Mouse (Mus musculus): ENCODE measurements at regions not wholly inside any gene's neighbourhood (a gene's known extent, or its start where the extent isn't known, plus 50 kb on each side); places are given as distances from the start of the nearest gene placed in this dataset.

- DNase-seq (ENCODE audit: low spot score in 2 of 2): no peak
These were observed 214.0 kb upstream of the A230072I06Rik start for GRCm38 (mm10) chr8:12064664-12065063.

GRCm38 (mm10) chr8:12066454-12066853 lies 212.2 kb upstream of the A230072I06Rik start:
- DNase-seq (ENCODE audit: low spot score in 2 of 2): no peak

DNA sequence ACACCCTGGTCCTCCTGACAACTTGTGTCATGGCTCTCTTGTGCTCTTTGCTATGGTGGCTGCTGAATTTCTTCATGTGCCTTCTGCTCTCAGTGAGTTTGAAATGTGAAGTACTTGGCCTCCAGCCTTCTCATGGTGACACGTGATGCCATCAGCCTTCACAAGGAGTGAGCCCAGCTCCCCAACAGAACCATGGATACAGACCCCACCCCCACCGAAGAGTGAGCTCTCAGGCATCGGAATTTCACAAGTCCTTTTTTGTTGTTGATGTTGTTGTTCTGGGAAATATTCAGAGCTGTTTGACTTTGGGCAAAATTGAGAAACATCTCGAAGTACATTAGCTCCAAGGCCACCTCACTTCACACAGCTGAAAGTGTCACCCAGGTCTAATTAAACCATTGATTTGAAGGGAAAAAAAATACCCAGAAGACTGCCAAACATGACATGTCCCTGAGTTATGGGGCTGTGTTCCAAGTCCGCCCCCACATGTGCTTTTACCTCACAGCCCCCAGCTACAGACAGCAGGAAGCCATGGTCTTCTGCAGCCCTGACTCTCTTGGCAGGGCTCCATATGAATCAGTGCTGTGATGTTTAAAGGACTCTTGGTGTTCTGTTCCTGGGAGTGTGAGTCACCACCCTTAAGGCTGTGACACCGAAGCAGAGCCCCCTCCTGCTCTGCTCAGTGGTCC lies 205.2 kb upstream of the A230072I06Rik start:
- DNase-seq (ENCODE audit: low spot score in 2 of 2): peak; percentile 69 to 73

- DNase-seq (ENCODE audit: low spot score in 2 of 2): no peak
These were observed 202.7 kb upstream of the A230072I06Rik start for GRCm38 (mm10) chr8:12075943-12076342.

GRCm38 (mm10) chr8:12076811-12077375 lies 201.7 kb upstream of the A230072I06Rik start:
- DNase-seq (ENCODE audit: low spot score in 2 of 2): no peak

- no peak for DNase-seq (ENCODE audit: low spot score in 2 of 2)
These were observed 200.7 kb upstream of the A230072I06Rik start for GRCm38 (mm10) chr8:12077896-12078295.

DNA sequence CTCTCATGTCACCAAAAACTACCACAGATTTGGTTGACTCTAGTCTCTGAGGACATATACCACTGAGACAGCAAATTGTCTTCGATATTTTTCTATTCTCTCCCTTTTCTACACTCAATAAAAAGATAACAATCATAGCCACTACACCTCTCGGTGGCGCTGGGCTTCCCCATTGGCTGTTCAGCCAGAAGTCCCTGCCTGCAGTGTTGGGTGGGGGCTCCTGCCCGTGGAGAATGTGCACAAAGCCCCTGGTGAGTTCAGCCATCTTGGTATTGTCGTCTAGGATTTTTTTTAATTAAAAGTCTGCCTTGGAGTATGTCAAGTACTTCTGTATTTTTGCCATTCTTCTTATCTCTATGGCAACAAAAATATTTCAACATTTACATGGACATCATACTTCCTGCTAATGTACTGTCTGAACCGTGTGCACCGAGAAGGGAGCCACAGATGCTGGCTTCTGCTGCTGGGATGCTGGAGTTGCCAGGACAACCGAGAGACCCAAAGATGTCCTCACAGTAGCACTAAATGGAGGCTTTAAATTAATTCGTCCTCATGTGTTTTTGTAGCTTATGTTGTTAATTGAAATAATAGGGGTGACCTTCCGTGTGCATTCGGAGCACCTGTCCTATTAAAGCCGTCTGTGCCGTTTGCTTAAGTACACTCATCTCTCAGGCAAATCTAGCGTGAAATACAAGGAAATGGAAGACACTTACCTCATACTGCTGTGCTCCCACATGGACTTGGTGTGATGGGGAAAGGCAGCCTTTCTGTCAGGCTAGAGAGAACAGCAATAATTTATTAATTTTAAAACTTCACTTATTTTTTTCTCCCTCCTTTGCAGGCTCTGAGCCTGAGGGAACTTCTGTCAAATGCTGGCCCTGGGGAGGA lies 199.7 kb upstream of the A230072I06Rik start:
- DNase-seq (ENCODE audit: low spot score in 2 of 2): no peak

DNA sequence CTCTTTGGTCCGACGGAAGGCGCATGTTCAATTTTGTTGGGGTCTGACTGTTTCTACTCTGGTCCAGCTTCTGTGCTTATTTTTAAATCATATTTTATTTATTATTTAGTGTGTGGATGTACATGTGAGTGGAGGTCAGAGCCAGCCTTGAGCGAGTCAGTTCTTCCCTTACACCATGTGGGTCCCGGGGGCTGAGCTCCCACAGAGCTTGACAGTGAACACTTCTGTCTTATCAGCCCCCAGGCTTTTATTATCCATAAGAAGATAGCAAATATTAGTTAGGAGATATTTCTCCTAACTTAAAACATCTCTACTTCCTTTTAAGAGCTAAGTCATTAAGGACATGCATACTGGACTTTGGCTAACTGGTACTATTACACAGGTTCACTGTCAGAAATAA lies 197.1 kb upstream of the A230072I06Rik start:
- no peak for DNase-seq (ENCODE audit: low spot score in 2 of 2)

GRCm38 (mm10) chr8:12087192-12087800 lies 191.3 kb upstream of the A230072I06Rik start:
- no peak for DNase-seq (ENCODE audit: low spot score in 2 of 2)

DNA sequence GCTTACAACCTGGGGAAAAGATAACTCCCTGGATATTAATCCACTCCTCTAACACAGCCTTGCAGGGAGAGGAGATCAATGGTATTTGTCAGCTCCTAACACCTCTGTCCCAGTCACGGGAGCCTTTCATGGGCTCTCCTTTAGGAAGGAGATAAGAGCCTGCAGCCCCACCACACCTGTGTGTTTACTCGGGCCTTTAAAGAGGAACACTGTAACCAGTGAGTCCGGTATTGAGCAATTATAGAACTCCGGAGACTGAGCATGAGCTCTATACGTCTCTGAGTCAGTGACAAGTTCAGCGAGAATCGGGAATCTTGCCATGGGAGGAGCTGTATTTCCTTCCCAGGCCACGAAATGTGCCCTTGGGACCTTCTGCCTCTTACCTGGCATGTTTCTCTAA lies 178.5 kb upstream of the A230072I06Rik start:
- no peak for DNase-seq (ENCODE audit: low spot score in 2 of 2)

GRCm38 (mm10) chr8:12103296-12103695 lies 175.3 kb upstream of the A230072I06Rik start:
- no peak for DNase-seq (ENCODE audit: low spot score in 2 of 2)

GRCm38 (mm10) chr8:12105106-12105901 lies 173.3 kb upstream of the A230072I06Rik start:
- DNase-seq (ENCODE audit: low spot score in 2 of 2): no peak

- DNase-seq (ENCODE audit: low spot score in 2 of 2): no peak
These were observed 170.0 kb upstream of the A230072I06Rik start for GRCm38 (mm10) chr8:12108578-12108977.

GRCm38 (mm10) chr8:12111626-12112025 lies 167.0 kb upstream of the A230072I06Rik start:
- no peak for DNase-seq (ENCODE audit: low spot score in 2 of 2)

DNA sequence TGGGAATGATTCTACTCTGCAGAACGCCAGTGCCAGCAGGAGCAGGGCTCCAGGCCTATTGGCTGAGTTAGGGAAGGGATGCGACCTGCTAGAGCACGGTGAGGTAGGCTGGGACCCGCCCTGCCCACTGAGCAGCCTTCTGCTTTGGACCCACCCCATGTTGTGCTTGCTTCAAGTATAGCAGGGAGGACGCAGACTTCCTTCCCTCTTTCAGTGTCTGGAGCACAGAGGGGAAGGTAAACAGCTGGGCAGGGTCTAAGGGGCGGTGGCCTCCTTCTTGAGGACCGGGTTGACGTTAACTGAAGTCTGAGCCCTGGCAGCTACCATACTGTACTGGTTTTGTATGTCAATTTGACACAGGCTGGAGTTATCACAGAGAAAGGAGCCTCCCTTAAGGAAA lies 165.6 kb upstream of the A230072I06Rik start:
- DNase-seq (ENCODE audit: low spot score in 2 of 2): no peak

- DNase-seq (ENCODE audit: low spot score in 2 of 2): no peak
These were observed 152.1 kb upstream of the A230072I06Rik start for GRCm38 (mm10) chr8:12126374-12127001.

DNA sequence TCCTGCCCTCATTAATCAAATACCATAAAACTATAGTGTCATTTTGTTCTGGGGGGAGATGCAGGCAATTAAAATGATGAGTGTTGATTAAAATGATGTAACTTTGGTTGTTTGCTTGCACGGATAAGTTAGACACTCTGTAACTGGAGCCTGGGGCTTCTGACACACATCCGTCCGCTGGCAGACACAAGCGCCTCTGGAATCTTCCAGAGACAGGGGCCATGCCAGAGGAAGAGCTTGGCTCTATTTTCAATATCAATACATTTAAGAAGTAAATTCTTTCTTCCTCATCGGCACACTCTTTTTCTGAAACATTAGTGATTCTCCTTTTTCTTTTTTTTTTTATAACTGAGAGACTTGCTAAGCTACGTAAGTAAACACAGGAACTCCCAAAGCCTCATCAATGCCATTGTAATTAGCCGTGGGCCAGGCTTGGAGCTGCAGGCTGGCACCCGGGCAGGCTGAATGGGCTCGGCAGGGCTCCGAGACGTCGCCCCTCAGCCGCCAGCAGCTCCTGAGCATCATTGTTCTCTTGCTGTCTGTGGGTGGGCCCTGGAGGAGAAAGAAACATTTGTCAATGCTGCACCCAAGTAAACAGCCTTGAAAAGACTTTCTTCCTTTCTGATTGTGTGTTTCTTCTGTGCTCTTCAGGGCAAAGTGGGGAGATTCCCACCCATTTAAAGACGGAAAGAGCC lies 151.4 kb upstream of the A230072I06Rik start:
- no peak for DNase-seq (ENCODE audit: low spot score in 2 of 2)

DNA sequence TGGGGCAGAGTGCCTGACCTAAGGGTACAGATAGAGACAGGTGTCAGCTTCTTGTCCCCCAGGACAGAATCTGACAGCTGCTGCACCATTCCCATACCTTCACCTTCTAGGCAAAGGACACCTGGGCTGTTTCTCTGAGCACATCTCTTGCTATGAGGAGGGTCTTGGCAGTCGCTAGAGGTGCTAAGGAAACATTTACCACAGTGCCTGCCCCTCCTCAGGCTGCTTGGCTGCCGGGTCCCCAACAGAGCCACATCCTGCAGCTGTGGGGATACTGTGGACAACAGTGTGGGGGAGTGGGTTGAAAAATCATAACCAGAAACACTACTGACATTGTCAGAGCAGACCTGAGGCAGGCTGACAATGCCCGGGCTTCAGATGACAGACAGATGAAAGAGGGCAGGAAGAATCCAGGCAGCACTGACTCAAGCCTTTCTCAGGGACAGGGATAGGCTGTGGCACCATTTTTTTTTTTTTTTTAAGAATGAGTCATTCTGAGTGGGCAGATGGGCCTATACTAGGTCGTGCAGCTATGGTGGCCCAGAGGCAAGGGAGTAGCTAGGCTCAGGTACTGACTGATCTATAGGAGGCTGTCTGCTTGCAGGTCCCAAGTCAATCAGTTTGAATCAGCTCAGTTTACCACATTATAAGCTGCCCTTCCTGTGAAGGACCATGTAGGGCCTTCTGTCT lies 150.7 kb upstream of the A230072I06Rik start:
- DNase-seq (ENCODE audit: low spot score in 2 of 2): no peak

GRCm38 (mm10) chr8:12130591-12130990 lies 148.0 kb upstream of the A230072I06Rik start:
- no peak for DNase-seq (ENCODE audit: low spot score in 2 of 2)

Data from left cerebral cortex, adult 18-20 months (tissue).